Mouse (Mus musculus): ENCODE results near the gene Negr1. TPM values are rescaled to one million over a fixed set of nuclear protein-coding genes. Genes with fewer than 3 reads are reported as not detected.
A peak's percentile ranks its signal among the peaks of the same experiment; 100 is the strongest.
"Not testable (repeated sequence)": the region's sequence is repeated elsewhere in the genome, so short reads cannot be mapped to it uniquely, and the experiment has no call there.

Gene Negr1
- total RNA-seq, 2 experiments from 2014 or later: 123 to 128 TPM

DNA sequence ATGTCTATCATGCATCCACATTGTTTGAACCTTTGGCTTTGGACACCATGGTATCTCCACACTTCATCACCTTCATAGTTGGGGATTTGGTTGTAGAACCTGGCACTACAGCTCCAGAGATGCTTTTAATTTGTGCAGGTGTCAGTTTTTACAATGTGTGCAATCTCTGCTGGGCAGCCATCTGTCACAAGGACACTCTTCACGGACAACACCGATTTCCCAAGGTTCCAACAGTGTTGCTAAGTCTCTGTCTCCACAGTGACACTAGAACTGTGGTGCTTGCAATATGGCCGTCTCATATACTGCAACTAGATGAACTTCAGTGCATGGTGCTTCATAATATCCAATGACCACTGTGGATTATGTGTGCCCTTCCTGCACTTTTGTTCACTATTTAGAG, 425.5 kb downstream of the Negr1 start:
- DNase-seq (ENCODE audit: low spot score in 2 of 2): no peak

DNA sequence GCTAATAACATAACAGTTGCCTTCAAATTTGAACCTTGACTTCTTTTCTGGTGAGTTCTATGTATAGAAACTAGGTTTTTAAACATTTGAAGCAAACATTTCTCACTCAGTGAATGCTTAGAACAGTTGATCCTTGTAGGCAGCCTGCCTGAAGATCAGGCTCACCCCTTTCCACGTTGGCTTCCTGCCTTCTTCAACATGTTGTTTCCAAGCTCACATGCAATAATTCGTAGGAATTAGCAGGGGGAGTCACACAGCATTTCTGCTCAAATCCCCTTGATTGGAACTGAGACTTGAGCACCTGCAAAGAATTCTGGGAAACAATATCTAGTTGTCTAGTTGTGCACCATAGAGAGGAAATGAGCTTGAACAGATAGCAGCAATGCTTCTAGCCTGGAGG, 430.6 kb downstream of the Negr1 start:
- DNase-seq (ENCODE audit: low spot score in 2 of 2): no peak

GRCm38 (mm10) chr3:156992811-156993210, 431.2 kb downstream of the Negr1 start:
- no peak for DNase-seq (ENCODE audit: low spot score in 2 of 2)

DNA sequence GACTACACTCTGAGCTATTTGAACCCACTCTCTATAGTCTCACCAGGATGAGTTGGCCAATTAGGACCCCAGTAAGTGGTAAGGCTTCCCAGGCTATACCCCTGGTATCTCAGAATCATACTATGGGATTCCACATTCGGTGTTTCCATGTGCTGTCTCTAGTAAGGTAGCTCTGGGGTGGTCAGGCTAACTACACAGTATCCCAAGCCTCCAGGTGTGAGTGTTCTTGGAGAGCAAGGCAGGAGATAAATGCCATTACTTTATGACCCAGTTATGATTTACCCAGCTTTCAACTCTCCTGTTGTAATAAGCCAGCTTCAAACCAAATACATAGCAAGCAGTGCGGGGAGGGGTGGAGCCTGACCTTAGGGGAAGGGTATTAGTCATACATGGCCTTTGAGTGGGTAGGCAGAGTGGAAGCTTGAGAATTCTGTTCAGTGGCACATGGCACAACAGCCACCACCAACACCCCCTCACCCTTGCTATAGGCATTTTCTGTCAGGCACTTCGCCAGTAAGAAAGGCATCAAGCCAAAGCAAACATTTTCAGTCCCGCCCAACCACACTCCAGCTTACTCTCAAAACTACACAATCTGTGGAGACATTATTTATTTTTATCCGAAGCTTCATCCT, 437.7 kb downstream of the Negr1 start:
- no peak for DNase-seq (ENCODE audit: low spot score in 2 of 2)

DNA sequence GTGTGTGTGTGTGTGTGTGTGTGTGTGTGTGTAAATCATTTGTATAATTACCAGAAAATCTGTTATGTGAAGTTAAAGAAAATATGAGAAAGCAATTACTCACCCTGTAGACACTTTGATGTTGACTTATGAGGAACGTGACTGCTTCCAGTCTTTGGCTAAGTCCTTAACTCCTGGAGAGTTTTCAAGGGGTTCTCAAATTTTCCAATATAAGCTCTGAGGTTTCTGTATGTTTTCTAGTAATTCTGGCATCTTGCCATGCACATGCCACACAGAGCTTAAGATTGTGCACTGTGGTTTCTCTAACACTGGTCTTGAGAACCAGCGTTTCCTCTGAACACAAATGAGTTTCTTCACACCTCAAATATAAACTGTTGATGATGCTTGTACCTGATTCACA, 460.0 kb downstream of the Negr1 start:
- no peak for DNase-seq (ENCODE audit: low spot score in 2 of 2)

DNA sequence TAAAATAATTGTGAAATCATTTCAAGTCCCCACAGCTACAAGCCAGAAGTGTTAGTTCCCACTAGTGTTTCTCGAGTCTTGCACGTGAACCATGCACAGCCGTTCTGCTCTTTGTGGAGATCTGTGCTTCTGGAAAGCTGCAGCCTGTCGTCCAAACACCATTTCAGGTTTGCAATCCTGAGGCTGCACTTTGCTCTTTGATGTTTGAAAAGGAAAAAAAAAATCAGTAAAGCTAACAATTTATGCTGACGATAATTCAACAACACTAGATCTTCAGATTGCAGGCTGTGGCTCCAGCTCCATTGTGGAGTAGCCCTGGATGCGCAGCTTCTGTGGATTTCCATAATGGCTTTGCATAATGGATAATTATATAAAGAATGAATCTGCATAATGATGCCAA, 463.0 kb downstream of the Negr1 start:
- no peak for DNase-seq (ENCODE audit: low spot score in 2 of 2)

DNA sequence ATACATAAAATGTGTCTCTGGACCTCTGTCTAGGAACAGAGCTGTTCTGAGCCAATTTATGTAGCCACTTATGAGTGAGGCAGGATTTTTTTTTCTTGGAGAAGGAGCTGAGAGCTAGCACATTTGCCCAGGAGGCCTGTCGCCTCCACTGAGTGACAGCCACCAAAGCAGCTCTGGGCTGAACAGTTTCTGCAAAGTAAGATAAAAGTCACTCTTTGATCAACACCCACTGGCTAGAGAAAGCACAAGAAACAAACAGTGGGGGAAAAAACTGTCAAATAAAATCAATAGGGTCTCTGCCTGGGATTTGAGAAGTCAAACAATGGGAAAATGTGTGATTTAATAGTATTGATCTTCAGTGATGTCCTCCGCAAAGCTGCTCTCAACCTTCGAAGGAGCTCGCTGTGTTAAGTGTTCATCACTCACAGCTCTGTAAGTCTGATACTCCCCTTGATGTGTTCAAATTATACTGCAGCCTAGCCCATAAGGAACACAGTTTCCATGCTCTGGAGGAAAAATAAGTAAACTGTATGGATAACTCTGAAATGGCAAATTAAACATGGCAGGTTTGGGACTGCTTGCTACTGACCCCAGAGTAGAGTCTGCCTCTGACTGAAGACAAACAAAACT, 470.0 kb downstream of the Negr1 start:
- DNase-seq (ENCODE audit: low spot score in 2 of 2): no peak

GRCm38 (mm10) chr3:157036016-157036415, 474.4 kb downstream of the Negr1 start:
- DNase-seq (ENCODE audit: low spot score in 2 of 2): no peak

- no peak for DNase-seq (ENCODE audit: low spot score in 2 of 2)
Measured at GRCm38 (mm10) chr3:157036568-157036967, 475.0 kb downstream of the Negr1 start.

GRCm38 (mm10) chr3:157040619-157041018, 479.0 kb downstream of the Negr1 start:
- DNase-seq (ENCODE audit: low spot score in 2 of 2): peak in 1 of 2 experiments; percentile 9

- DNase-seq (ENCODE audit: low spot score in 2 of 2): peak in 1 of 2 experiments; percentile 39
Measured at GRCm38 (mm10) chr3:157044565-157044964, 483.0 kb downstream of the Negr1 start.

- DNase-seq (ENCODE audit: low spot score in 2 of 2): not testable (repeated sequence)
Measured at GRCm38 (mm10) chr3:157064438-157064837, 502.8 kb downstream of the Negr1 start.

DNA sequence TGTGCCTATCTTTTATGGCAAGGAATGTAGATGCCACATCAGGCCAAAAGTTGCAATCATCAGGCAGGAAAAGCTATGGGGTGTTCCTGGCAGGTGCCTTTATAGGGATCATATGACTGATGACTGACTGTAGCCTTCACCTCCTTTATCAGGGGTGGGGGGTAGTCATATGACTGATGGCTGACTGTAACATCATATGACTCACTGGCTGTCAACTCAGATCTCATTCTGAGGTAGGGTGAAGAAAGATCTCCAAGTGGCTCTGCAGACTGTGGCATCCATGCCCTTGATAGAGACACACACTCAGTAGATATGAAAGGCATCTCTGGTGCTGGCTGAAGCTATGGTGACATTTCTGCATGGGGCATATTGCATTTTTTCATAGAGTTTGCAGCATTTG, 504.7 kb downstream of the Negr1 start:
- no peak for DNase-seq (ENCODE audit: low spot score in 2 of 2)

GRCm38 (mm10) chr3:157079250-157079965, 517.8 kb downstream of the Negr1 start:
- no peak for DNase-seq (ENCODE audit: low spot score in 2 of 2)

DNA sequence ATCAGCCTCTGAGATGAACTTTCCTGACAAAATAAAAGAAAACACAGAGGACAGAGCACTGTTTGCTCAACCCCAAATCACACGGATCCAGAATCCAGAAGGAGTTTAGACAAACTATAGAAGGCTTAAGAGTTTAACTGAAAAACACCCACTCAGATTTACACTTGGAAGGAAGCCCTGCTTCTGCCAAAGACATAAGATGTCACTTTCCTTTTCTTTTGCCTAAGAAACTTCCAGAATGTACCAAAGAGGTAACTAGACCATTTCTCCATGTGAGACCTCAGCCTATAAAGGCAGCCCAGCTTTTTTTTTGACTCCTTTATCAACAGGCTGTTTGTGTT, 518.3 kb downstream of the Negr1 start:
- DNase-seq (ENCODE audit: low spot score in 2 of 2): no peak

DNA sequence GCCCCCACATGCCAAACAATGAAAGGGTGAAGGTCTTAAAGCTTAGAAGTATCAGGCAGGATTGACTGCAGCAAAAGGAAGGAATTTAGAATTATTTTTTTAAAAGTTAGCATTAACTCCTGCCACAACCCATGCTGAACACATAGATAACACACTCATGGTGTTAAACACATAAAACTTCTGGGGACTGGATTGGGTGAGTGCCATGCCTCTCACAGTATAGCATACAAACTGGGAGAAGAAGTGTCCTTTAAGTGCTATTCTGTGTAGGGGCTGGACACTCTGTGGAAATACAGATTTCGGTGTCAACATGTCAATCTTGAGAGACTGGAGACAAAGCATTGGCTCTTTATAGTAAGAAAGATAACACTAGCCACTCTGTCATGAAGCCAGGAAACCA, 519.0 kb downstream of the Negr1 start:
- DNase-seq (ENCODE audit: low spot score in 2 of 2): no peak

DNA sequence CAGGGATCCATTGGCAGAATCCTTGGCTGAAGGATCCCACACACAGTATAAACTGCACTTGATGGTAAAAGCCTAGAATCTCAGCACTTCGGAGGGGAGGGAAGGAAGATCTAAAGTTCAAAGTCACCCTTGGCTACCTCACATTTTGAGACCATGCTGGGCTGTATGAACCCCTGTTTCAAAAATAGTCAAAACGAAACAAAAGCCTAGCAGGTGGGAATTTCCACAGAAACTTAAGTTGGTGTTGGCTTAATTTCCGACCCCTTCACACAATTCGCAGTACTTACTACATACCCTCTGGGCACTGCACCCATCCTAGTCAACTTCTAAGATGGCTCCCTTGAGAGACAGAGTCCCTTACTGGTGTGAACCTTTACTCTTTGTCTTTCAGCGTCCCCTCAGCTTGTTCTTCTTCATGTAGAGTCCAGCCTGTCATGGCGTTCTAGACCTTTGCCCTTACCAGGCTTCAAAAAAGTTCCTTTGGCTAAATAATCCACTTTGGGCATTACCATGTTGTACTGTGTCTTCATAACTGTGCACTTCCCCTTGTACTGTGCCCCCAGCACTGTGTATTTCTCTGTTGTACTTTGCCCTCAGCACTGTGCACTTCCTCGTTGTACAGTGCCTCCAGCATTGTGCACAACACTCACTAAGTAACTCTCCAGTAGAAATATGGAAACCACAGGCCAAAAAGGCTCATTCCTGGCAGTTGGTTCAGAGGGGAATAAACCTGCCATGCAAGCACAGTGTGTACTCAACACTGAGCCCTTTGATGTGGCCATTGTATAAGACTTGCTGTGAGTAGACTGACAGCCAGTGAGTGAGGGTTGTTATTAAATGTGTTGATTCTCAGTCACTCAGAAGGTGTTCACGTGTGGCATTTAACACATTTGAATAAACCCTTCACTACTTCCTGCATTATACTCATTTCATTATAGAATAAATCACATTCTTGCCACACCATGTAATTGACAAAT, 521.5 kb downstream of the Negr1 start:
- DNase-seq (ENCODE audit: low spot score in 2 of 2): no peak

GRCm38 (mm10) chr3:157085180-157085579, 523.6 kb downstream of the Negr1 start:
- DNase-seq (ENCODE audit: low spot score in 2 of 2): no peak

DNA sequence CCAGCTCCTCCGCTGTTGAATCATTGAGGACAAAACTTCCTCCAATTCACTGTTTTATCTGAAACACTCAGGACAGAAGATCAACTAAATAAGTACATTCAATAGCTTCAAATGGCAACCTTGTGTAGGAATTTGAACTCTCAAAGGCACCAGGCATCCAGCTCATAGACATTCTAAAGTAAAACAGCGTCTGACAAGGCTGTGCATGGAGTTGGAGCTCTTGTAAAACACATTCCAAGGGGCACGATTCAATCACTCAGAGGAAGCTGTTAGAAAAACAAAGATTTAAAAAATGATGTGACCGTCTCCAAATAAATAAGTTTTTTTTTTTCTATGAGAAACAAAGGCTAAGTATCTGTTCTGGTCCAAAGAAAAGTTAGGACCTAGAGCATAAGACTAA, 528.5 kb downstream of the Negr1 start:
- DNase-seq (ENCODE audit: low spot score in 2 of 2): no peak

DNA sequence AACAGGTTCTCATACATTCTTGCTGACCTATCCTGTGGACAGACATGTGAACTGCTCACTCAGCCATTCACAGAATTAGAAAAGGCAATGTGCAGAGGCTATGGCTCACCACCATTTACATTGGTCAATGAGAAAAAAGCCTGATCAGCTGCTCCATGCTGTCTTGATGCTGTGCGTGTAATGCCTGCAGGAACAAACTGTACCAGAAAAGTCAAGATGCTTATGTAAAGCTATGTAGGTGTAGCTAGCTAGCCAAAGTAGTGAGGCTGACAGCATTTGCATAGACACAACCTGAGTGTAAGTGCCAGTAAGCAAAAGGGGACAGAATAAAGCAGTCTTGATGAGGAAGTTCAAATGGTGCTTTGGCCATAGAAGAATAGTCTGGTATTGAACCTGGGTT, 534.7 kb downstream of the Negr1 start:
- DNase-seq (ENCODE audit: low spot score in 2 of 2): no peak

DNA sequence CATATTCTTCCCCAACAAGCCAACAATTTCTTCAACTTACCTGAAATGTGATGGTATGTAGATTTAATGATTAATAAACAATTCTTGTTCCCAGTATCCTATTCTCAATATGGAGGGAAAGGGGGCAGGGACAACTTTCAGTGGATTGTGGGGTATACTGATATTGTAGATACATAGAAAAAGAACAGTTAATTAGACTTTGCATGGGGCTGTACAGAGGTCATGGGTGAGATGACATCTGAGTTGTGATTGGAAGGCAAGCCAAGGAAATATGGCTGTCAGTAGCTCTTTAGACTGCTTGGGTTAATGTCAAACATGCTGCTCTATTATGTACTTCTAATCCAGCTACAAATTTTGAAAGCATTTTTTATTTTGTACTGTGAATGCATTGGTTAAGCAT, 535.9 kb downstream of the Negr1 start:
- DNase-seq (ENCODE audit: low spot score in 2 of 2): no peak

Measured in layer of hippocampus, postnatal 14 days (tissue).